Comparison of ENCODE assay signal across 8 mouse cellular contexts in genomic region chr14:34820653-34821005, GRCm38 (mm10). TPM values are rescaled to one million over a fixed set of nuclear protein-coding genes. Genes with fewer than 3 reads are reported as not detected.
DNase-seq lines count a peak whose midpoint lies in the region; ATAC-seq lines count a peak whose summit lies in the region.

No protein-coding gene starts in this region.

- H3K4me1 ChIP-seq in embryonic facial prominence, embryonic 12.5 days, result peaks cover 22% of the 10 kb centered on the region
- H3K4me1 ChIP-seq in hindbrain, embryonic 16.5 days (ENCODE audit: control insufficient read depth, insufficient read depth, low read depth, low read length), result peaks cover 24% of the 10 kb centered on the region
- H3K4me1 ChIP-seq in liver, embryonic 15.5 days (replicated peaks), result 0 out of 2 replicates have a peak, but pooled peaks cover 3% of the 10 kb centered on the region

- peak; percentile 10 for DNase-seq in kidney, adult 18-20 months
- DNase-seq in kidney, adult 8-10 months, result no peak
- no peak for DNase-seq in T-cell, adult 2 months (ENCODE audit: low spot score)
- no peak for DNase-seq in spleen, postnatal 36 days (ENCODE audit: low spot score in 2 of 2)

- H3K27me3 ChIP-seq in embryonic facial prominence, embryonic 12.5 days, result peaks cover 94% of the 10 kb centered on the region
- peaks cover 8% of the 10 kb centered on the region for H3K27me3 ChIP-seq in hindbrain, embryonic 16.5 days (replicated peaks; ENCODE audit: control insufficient read depth, insufficient read depth, low read length)
- peaks cover 91% of the 10 kb centered on the region for H3K27me3 ChIP-seq in liver, embryonic 15.5 days

- H3K9me3 ChIP-seq in embryonic facial prominence, embryonic 12.5 days, result no peaks in the 10 kb centered on the region
- H3K9me3 ChIP-seq in hindbrain, embryonic 16.5 days (ENCODE audit: control insufficient read depth, low read length), result no peaks in the 10 kb centered on the region
- no peaks in the 10 kb centered on the region for H3K9me3 ChIP-seq in liver, embryonic 15.5 days (replicated peaks)

- H3K27ac ChIP-seq in embryonic facial prominence, embryonic 12.5 days, result no peak overlapping the region
- peak overlapping the region; percentile 89 for H3K27ac ChIP-seq in hindbrain, embryonic 16.5 days (ENCODE audit: low read depth, low read length)
- no peak overlapping the region for H3K27ac ChIP-seq in liver, embryonic 15.5 days (replicated peaks)

- under 1% methylated on average over 12 of the region's 12 CpGs for WGBS in embryonic facial prominence, embryonic 12.5 days
- WGBS in hindbrain, embryonic 16.5 days, result under 1% methylated on average over 12 of the region's 12 CpGs
- WGBS in liver, embryonic 15.5 days (ENCODE audit: insufficient replicate concordance), result 2% methylated on average over 12 of the region's 12 CpGs

- no peak for ATAC-seq in embryonic facial prominence, embryonic 12.5 days (ENCODE audit: insufficient number of reproducible peaks, insufficient read depth, low FRiP score, low TSS enrichment)
- ATAC-seq in hindbrain, embryonic 16.5 days, result peak; percentile 2
- ATAC-seq in liver, embryonic 15.5 days (ENCODE audit: insufficient read depth), result no peak
- no peak for ATAC-seq in monocyte, adult 5-6 weeks (replicated peaks; ENCODE audit: insufficient number of reproducible peaks, low FRiP score, low TSS enrichment, poor library complexity, severe bottlenecking)

- peak overlapping the region; percentile 65 for H3K4me2 ChIP-seq in embryonic facial prominence, embryonic 12.5 days (replicated peaks)
- peak overlapping the region; percentile 81 for H3K4me2 ChIP-seq in hindbrain, embryonic 16.5 days (ENCODE audit: low read length)
- peak overlapping the region; percentile 55 for H3K4me2 ChIP-seq in liver, embryonic 15.5 days

- peak overlapping the region; percentile 63 for H3K9ac ChIP-seq in embryonic facial prominence, embryonic 12.5 days
- H3K9ac ChIP-seq in hindbrain, embryonic 16.5 days (ENCODE audit: low read depth, low read length), result peak overlapping the region; percentile 90
- no peak overlapping the region for H3K9ac ChIP-seq in liver, embryonic 15.5 days

- H3K36me3 ChIP-seq in embryonic facial prominence, embryonic 12.5 days, result no peaks in the 10 kb centered on the region
- no peaks in the 10 kb centered on the region for H3K36me3 ChIP-seq in hindbrain, embryonic 16.5 days (ENCODE audit: control insufficient read depth, insufficient read depth, low read length)
- no peaks in the 10 kb centered on the region for H3K36me3 ChIP-seq in liver, embryonic 15.5 days (replicated peaks)

- H3K4me3 ChIP-seq in embryonic facial prominence, embryonic 12.5 days, result peak overlapping the region; percentile 56
- H3K4me3 ChIP-seq in hindbrain, embryonic 16.5 days (ENCODE audit: low read length), result peak overlapping the region; percentile 82
- peak overlapping the region; percentile 33; the same call in 1 of the 2 replicates for H3K4me3 ChIP-seq in liver, embryonic 15.5 days (replicated peaks)

RNA-seq across cellular contexts. Expression of gene Grid1, which starts 0.7 kb away (rescaled TPM):
- 0.65 and 0.71 TPM in 2 replicates for polyA plus RNA-seq in embryonic facial prominence, embryonic 12.5 days (2016; fragmentation: Nextera tagmentation; extraction: Ambion mirVana)
- polyA plus RNA-seq in hindbrain, embryonic 16.5 days (2015; fragmentation: Nextera tagmentation; extraction: Ambion mirVana), result 5.8 and 7.1 TPM in 2 replicates
- polyA plus RNA-seq in liver, embryonic 15.5 days (2015; fragmentation: Nextera tagmentation; extraction: Ambion mirVana), result 0.10 and 0.20 TPM in 2 replicates
- total RNA-seq in monocyte, adult 5-6 weeks (2017), result not detected in 3 replicates
